Mouse (Mus musculus) adrenal gland, postnatal 10 days (tissue): Measurements from ENCODE around the gene Baiap2. TPM values are rescaled to one million over a fixed set of nuclear protein-coding genes. Genes with fewer than 3 reads are reported as not detected.

Experiments used
- DNase-seq: peaks from one replicate; pipeline ENCODE4 v3.0.0; 2021; ENCODE audit warnings: mixed read lengths
- total RNA-seq, 2 experiments: library from RNA; stranded (reverse); gene quantifications; 2 replicates each; pipeline ENCODE4 v1.2.3; 2021

The Baiap2 gene
- total RNA-seq, 2 experiments from 2014 or later: 18.9 to 21.3 TPM

- DNase-seq: no peak
Measured at GRCm38 (mm10) chr11:120012702-120013101, 70.1 kb downstream of the Baiap2 start.

- DNase-seq: peak; percentile 86
Measured at GRCm38 (mm10) chr11:120013174-120013711, 70.7 kb downstream of the Baiap2 start.

- no peak for DNase-seq
Measured at GRCm38 (mm10) chr11:120014758-120015157, 72.2 kb downstream of the Baiap2 start.

GRCm38 (mm10) chr11:120017011-120017410 is 74.4 kb downstream of the Baiap2 start:
- DNase-seq: no peak

GRCm38 (mm10) chr11:120019542-120020440 is 77.2 kb downstream of the Baiap2 start:
- DNase-seq: no peak

GRCm38 (mm10) chr11:120021367-120021766 is 78.8 kb downstream of the Baiap2 start:
- DNase-seq: no peak

- no peak for DNase-seq
Measured at GRCm38 (mm10) chr11:120022216-120022615, 79.7 kb downstream of the Baiap2 start.

GRCm38 (mm10) chr11:120022841-120023240 is 80.3 kb downstream of the Baiap2 start:
- DNase-seq: no peak

- DNase-seq: no peak
Measured at GRCm38 (mm10) chr11:120026941-120027340, 84.4 kb downstream of the Baiap2 start.

GRCm38 (mm10) chr11:120028319-120029092 is 85.9 kb downstream of the Baiap2 start:
- no peak for DNase-seq

GRCm38 (mm10) chr11:120029431-120030144 is 87.0 kb downstream of the Baiap2 start:
- DNase-seq: peak; percentile 53

- peak; percentile 70 for DNase-seq
Measured at GRCm38 (mm10) chr11:120030145-120030901, 87.8 kb downstream of the Baiap2 start.

GRCm38 (mm10) chr11:120032052-120032451 is 89.5 kb downstream of the Baiap2 start:
- no peak for DNase-seq

GRCm38 (mm10) chr11:120033473-120033872 is 90.9 kb downstream of the Baiap2 start:
- no peak for DNase-seq

- DNase-seq: no peak
Measured at GRCm38 (mm10) chr11:120034306-120034705, 91.7 kb downstream of the Baiap2 start.

GRCm38 (mm10) chr11:120034762-120035161 is 92.2 kb downstream of the Baiap2 start:
- no peak for DNase-seq

GRCm38 (mm10) chr11:120039581-120039980 is 97.0 kb downstream of the Baiap2 start:
- DNase-seq: no peak

- no peak for DNase-seq
Measured at GRCm38 (mm10) chr11:120040440-120040839, 97.9 kb downstream of the Baiap2 start.

GRCm38 (mm10) chr11:120041191-120042123 is 98.9 kb downstream of the Baiap2 start:
- peak; percentile 69 for DNase-seq

- DNase-seq: no peak
Measured at GRCm38 (mm10) chr11:120042141-120042838, 99.7 kb downstream of the Baiap2 start.
